Mouse (Mus musculus) left cerebral cortex, postnatal 10 days (tissue): ENCODE measurements around the gene Cir1. TPM values are rescaled to one million over a fixed set of nuclear protein-coding genes. Genes with fewer than 3 reads are reported as not detected.

Experiments
- DNase-seq, 2 experiments: peaks; one replicate each; pipeline ENCODE4 v3.0.0; 2021 to 2022; ENCODE audit warnings: low spot score in 2 of 2, mixed read lengths in 1 of 2; ENCODE audit errors: extremely low spot score in 1 of 2
- intact Hi-C: fragments of 180-260 bp; cut with DNase I; formaldehyde crosslinking; loops from one replicate; pipeline ENCODE4 v1.15.1; 2025
- total RNA-seq, 2 experiments: library from RNA; stranded (reverse); gene quantifications; 2 replicates each; pipeline ENCODE4 v1.2.3; 2021

The Cir1 gene
- total RNA-seq = 10 to 100 TPM; 24.4 to 25.3 TPM

DNA sequence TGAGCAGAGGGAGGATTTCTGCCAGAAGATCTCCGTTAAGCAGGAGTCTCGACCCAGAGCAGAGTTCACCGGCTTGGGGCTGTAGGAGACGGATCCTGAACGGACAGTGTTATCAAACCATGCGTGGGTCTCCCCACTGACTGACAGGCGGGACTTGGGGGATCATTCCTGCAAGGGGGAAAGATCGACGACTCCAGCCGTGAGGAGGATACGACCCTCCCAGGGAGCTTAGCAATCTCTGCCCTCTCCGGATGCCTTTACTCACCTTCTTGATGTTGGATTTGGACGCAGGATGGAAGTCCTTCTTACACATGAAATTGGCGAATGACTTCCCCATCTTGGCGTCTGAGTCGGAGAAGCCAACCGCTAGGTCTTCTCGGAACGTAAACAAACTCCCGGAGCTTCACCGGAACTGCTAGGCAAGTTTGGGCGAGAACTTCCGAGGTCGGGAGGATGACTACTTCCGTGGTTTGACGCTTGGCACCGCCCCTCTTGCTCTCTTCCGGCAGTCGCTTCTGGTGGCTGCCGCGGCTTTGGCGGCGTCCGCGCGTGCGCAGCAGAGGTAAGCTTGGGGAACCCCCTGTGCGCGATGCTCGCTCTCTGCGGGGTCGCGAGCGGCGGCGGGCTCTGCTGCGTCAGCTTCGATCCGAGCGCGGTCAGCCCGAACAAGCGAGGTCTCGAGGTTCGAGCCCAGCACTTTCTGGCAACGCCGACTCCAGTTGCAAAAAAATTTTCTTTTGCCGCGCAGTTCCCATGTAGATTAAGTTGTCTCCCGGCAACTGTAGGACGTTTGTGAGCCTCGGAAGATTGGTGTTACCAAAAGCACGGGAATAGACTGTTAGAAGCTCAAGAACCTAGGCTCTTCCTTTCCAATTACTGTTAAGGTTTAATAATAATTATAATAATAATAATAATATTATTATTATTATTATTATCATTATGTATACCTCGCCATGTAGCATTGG lies at the start of gene Cir1, which contains the start of gene Scrn3:
Gene Cir1 (minus strand): TSS at position 550 of the 965 bp plus-strand sequence.
Gene Scrn3 (plus strand): TSS at position 450 of the 965 bp plus-strand sequence.
- peak; percentile 93 to 98 for DNase-seq
- intact Hi-C loops = loop anchor here (5.0 to 10.0 kb wide), 2 partner anchors 35 to 72 kb away; partner anchors contain the start of gene Gpr155

DNA sequence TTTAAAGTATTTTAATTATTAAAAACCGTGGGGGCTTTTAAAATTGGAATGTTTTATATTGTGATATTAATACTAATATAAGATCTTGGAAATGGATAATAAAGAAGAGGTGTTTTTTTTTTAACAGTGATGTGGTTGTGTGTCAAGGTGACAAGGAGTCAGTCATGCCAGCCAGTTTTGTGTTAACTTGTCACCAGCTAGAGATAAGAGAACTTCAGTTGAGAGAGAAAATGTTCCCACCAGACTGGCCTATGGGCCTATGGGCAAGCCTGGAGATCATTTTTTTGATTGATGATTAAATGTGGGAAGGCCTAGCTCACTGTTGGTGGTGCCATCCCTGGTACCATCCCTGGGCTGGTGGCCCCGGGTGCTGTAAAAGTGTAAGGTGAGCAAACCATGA lies 48.0 kb upstream of the Cir1 start:
- intact Hi-C loops = no loop called here
- DNase-seq = no peak

DNA sequence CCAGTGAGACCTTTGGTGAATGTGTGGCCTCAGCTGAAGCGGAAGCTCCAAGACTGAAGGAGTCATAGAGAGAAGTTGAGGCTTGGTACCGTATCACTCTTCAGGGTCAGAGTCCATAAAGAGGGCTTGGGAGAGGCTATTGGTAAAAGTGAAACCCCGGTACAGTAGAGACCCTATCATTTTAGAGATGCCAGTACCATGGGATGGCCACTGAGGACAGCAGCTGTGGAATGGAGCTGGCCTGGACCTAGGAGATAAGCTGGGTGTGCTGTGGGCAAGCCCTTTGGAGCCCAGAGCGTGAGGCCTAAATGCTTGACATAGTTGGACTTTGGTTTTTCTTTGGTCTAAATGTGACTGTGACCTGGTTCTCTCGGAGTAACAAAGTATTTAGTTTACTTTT lies 47.4 kb upstream of the Cir1 start:
- intact Hi-C loops = no loop called here

DNA sequence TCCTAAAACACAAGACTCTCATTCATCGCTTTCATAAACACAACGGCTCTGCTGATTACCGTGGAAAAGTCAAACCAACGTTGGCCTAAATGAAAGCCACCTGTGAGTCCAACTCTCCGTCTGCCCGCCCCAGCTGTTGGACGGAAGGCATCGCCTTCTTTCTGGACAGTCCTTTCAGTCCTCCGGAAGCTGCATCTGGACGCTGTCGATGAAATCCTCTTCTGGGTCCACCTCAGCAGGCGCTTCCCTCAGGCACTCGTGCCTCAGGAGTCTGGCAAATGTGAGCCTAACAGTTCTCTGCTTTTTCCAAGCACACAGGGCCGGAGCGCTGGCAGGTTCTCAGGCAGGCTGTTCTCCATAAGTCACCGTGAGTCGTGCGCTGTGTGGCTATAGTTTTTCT lies 44.5 kb upstream of the Cir1 start:
- intact Hi-C loops = no loop called here
- peak in 1 of 2 experiments; percentile 27 for DNase-seq

More for the DNA sequence above, 47.4 kb upstream of the Cir1 start:
- no peak for DNase-seq

DNA sequence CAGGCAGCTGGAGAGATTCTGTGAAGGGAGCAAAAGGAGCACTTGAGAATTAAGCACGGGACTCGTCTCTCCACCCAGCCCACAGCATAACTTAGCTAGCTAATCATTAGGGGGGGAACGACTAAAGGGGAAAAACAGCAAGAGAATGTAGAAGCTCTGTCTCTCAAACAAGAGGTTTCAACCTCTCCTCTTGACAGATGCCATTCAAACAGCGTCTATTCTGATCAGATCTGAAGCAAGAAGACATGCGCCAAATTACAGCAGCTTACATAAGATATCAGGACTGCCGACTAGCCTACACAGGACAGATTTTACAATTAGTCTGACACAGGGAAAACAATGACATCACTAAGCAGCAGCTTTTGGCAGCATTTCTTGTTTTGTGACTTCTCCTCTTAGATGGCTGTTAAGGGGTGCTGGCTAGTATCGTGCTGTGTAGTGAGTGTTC lies 39.5 kb upstream of the Cir1 start:
- intact Hi-C loops = no loop called here
- no peak for DNase-seq

DNA sequence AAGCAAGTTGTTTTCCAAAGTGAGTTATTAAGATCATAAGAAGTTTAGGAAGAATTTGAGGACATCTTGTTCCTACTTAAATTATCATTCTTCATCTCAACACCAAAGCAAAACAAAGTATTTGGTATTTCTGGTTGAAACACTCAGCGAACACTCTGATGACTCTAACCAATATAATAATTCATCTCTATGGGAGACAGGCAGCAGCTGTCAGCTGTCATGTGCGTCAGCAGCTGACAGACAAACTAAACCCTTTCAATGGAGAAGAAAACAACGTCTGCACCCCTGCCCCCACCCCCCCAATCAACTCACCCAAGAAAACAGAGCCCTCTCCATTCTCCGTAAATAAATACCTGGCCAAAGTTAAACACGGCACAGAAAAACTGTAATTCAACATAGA lies 39.0 kb upstream of the Cir1 start:
- intact Hi-C loops = no loop called here
- DNase-seq = no peak

DNA sequence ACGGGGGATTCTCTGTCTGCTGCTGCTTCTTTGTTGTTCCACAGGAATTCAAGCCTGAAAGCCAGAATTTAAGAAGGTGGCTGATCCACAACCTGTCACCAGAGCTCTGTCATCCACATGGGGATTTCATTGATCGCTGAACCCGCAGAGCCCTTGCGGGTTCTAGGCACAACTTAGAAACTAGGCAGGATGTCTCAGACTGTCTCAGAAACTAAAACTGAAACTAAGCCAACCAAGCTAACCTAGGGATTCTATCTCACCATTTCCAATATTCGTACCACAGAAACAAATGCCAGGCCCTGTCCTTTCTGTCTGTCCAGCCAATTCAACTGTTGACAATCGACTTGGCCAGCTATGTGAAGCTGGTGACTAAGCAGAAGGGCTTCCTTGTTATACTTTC lies 35.7 kb upstream of the Cir1 start:
- intact Hi-C loops = loop anchor here (5.0 kb wide), 1 partner anchor 36 kb away; the partner anchor contains the start of genes Cir1 and Scrn3
- no peak for DNase-seq

DNA sequence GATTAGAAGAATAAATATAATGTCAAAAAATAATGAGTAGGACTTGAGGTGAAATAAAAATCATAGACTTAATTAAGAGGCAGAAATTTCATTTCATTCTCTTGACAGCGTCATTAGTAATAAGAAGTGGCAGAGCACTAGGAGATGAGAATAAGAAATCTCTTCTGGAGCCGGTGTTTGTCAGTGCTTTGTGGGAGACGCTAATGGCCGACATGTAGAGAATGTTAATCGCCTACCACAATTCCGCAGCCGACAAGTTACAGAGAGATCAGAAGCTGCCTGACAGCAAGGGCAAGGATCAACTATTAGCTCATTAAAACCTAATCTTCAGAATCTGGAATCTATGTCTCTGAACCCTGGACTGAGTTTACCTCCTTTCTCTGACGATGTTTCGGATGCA lies 35.3 kb upstream of the Cir1 start:
- intact Hi-C loops = loop anchor here (5.0 kb wide), 1 partner anchor 35 kb away; the partner anchor contains the start of genes Cir1 and Scrn3
- no peak for DNase-seq

DNA sequence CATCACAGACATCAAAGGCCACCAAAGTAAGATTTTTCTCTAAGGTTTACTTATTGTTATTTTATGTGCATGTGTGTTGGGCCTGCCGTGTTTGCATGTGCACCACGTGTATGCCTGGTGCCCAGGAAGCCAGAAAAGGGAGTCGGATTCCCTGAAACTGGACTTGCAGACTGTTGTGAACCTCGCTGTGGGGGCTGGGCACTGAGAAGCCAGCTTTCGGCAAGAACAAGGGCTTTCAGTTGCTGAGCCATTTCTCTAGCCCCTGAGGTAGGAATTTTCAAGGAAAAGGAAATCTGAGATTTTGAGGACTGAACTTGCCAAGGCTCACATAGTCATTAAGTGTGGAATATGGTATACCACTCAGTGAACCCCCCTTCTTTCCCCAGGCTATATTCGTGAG lies 34.6 kb upstream of the Cir1 start:
- DNase-seq = no peak
- intact Hi-C loops = loop anchor here (5.0 kb wide), 1 partner anchor 35 kb away; the partner anchor contains the start of genes Cir1 and Scrn3

DNA sequence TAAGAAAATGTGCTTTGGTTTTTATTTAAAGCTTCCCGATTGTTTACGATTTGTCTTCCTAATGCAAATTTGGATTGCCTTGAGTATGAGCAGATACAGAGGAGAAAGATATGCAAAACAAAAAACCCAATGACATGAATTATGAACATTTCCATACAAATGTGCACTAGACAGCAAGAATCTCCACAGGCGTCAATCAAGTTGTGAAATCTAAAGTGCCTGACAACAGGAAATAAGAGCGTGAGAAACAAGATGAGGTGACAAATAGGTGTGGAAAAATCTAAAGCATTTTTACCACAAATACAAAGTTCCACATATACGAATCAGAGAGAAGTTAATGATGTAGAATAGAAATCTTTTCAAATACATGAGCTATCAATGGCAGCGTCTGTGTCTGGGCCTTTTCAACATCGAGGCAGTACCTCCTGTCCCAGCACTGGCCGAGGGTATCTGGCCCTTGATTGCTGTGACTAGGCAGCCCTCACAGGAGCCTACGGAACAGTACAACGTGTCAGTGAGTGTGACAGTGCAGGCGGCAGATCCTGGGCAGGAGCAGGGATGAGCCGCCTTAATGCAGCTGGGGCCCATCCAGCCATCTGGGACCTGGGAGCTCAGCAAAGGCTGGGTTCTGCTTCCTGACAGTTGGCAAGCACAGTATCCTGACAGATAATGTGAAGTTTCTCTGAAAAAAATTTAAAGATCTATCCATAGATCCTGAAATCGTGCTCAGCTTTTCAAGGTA lies 34.0 kb upstream of the Cir1 start:
- intact Hi-C loops = loop anchor here (5.0 kb wide), 1 partner anchor 34 kb away; the partner anchor contains the start of genes Cir1 and Scrn3
- DNase-seq = peak; percentile 20 to 35

DNA sequence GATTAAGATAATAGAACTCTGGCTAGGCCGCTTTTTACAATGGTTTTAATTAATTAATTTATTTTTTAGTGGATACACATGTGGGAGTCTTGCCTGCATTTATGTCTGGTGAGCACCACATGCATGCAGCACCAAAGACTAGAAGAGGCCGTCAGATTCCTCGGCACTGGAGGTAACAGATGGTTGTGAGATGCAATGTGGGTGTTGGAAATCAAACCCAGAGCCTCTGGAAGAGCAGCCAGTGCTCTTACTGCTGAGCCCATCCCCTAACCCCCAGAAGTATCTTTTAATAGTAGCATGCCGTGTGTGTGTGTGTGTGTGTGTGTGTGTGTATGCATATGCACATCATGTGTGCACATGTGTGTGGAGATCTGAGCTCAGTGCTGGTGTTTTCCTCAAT lies 32.7 kb upstream of the Cir1 start:
- DNase-seq = no peak
- intact Hi-C loops = loop anchor here (5.0 kb wide), 1 partner anchor 33 kb away; the partner anchor contains the start of genes Cir1 and Scrn3

DNA sequence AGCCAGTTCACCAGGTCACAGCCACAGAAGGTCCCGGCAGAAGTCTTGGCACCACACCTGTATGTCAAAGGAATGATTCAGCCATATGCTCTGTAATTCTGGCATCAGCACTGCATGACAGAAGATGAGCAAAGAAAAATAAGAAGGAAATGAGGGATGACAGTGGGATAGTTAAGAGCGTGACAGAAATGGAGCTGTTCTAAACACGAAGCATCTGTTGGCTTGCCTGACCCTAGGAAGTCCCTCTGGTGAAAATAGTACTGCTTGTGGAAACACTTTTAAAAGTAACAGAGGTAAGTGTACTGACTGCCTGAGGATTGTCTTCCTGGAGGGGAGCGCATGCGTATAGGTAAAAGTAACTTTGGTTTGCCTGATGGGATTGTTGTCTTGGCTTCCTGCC lies 31.2 kb upstream of the Cir1 start:
- no peak for DNase-seq
- intact Hi-C loops = no loop called here

DNA sequence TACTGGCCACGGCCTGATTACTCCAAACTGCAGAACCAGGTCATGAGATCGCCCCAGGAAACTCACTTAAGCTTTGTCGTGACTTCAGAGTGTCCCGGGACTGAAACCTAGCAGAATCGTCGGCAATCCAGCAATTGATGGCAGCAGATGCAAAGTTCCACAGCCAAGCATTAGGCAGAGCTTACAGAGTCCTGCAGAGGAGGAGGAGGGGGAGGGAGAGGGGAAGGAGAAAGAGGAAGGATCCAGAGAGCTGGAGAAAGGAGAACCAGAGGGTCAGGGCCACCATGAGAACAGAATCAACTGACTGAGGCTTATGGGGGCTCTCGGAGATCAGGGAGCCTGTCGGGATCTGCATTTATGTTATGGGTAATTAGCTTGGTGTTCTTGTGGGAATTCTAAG lies 25.9 kb upstream of the Cir1 start:
- intact Hi-C loops = no loop called here
- DNase-seq = no peak

DNA sequence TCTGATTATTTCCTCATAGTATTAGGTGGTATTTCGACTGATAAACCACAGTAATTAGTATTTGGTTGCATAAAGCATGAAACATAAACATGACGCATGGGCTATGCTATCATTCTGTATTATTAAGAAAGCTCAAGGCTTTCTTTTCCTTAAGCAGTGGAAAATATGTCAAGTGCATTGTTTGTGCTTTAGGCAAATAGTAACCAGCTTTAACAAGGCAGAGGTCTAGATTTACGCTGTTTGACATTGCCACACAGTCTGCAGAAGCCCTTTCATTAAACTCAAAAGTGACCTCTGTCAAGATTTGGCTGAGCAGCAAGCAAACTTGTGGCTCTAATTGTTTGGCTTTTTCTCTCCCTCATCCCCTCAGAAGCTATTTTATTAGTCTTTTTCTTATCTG lies 23.4 kb upstream of the Cir1 start:
- intact Hi-C loops = no loop called here
- DNase-seq = no peak

DNA sequence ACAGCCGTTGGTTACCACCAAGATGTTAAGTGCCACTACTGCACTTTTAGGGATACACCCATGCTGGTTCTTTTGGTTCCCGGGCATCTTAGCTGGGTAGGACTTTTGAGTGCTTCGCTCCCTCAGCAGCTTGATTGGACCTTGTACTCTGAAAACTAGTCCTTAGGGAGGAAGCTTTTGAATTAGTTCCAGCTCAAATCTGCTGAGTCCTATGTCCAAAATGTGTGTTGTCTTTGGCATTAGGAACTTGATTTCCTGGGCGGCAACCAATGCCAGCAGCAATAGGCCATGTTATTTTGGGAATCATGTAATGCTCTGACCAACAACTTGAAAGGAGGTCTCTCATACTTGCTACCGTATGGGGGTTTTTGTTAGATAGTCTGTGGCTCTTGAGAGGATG lies 13.4 kb upstream of the Cir1 start:
- intact Hi-C loops = no loop called here
- DNase-seq = no peak

DNA sequence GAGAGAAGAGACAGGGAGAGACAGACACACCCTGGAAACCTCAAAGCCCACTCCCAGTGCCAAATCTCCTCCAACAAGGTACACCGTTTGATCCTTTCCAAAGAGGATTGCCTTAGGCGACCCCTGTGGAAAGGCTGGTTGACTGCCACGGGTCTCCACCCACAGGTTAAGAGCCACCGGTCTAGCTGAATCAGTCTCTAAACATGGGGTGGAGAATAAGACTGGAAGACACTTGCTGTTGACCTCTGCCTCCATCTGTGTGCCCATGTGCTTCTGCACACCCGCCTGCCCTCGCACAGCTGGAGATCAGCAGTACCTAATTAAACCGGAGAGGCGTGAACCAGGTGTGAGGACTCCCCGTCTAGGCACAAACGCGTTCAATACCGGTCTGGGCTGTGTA lies 10.5 kb upstream of the Cir1 start:
- DNase-seq = no peak
- intact Hi-C loops = no loop called here

DNA sequence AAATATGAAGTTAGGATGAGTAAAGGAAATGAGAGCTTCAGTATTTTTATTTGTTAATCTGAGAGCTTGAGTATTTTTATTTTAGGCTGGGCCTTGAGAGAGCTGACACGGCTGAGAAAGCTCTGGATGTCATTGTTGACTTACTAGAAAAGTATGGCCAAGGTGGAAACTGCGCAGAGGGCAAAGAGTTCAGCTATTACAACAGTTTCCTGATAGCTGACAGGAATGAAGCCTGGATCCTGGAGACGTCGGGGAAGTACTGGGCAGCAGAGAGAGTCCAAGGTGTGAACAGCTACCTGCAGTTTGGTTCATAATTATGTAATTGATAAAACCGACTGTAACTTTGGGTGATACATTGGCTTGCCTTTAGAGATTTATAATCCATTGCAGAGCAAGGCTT lies 6.7 kb upstream of the Cir1 start:
- intact Hi-C loops = loop anchor here (10.0 kb wide), 1 partner anchor 66 kb away; the partner anchor contains the start of gene Gpr155
- DNase-seq = no peak

DNA sequence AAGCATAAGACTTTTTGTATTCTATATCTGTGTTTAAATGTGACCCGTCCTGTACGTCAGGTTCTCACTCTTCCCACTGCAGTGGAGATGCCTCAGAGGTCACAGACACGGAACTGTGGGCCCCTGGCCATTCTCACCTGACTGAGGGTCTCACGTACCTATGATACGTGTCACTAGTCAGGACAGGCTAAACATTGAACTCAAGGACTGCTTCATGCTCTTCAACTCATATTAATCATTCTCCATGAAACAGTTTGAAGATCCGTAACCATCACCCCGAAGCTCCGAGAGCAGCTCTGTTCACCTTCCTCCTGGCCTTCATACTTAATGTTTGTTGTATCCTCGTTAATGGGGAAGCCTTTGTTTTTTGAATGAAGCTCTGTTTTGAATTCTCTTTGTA lies 4.9 kb upstream of the Cir1 start:
- DNase-seq = no peak
- intact Hi-C loops = loop anchor here (10.0 kb wide), 1 partner anchor 67 kb away; the partner anchor contains the start of gene Gpr155

DNA sequence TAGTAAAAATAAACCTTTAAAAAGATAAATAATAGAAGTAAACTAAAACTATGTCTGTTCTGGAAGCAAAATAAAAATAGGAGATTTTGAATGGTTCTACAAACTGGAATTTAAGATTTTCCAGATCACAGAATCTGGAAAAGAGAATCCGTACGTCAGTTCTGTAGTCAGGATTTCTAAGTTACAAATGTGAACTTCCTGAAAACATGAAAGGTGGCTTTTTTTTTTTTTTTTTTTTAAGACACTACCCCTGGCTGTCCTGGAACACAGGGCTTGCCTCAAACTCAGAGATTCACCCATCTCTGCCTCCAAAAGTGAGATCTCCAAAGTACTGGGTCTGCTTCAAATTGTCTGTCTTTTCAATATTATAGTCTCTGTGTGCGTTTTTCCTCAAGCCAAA lies 1.8 kb upstream of the Cir1 start:
- intact Hi-C loops = loop anchor here (5.0 to 10.0 kb wide), 2 partner anchors 33 to 70 kb away; partner anchors contain the start of gene Gpr155
- DNase-seq = no peak
